Mouse (Mus musculus) heart, adult 2 months (tissue): ENCODE measurements around the gene Atox1.

Experiments
- CTCF ChIP-seq: fragments of 200-600 bp; IDR thresholded peaks from 2 replicates; pipeline ENCODE4 v1.8.1; 2022; ENCODE audit warnings: antibody characterized with exemption, mild to moderate bottlenecking, moderate library complexity
- POLR2A ChIP-seq: fragments of 200-500 bp; IDR thresholded peaks from 2 replicates; pipeline ENCODE4 v1.6.1; 2011; ENCODE audit warnings: mild to moderate bottlenecking, low read depth, low read length, control low read depth; ENCODE audit not compliant: insufficient read depth

DNA sequence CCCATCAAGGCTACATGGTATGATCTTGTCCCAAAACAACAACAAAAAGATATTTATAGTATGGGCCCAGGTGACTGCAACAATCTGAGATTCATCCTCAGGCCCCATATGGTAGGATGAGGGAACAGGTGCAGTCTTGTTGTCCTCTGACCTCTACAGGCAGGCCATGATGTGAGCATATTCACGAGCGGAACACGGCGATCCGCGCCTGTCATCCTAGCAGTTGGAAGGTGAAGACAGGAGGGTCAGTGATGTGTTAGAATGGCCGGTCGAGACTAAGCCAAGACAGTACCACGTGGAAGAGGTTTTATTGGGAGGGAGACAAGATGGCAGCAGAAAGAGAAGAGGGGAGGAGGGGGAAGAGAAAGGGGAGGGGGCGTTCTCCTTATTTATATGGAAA lies 3.7 kb upstream of the Atox1 start:
- no peak for TF ChIP-seq CTCF
- no peak for TF ChIP-seq POLR2A
